Mouse (Mus musculus) C2C12 (cell line): ENCODE data around the gene Ptgdr2.

Source experiments
- CEBPB ChIP-seq: IDR thresholded peaks from one replicate; pipeline ENCODE4 v1.6.1; 2011; ENCODE audit warnings: low read depth, mild to moderate bottlenecking, control low read depth, moderate library complexity
- CTCF ChIP-seq: IDR thresholded peaks from one replicate; pipeline ENCODE4 v1.5.1; 2011; ENCODE audit not compliant: control insufficient read depth, insufficient read depth, insufficient read length
- FOSL1 ChIP-seq: IDR thresholded peaks from one replicate; pipeline ENCODE4 v1.8.0; 2011; ENCODE audit warnings: mild to moderate bottlenecking, low read length; ENCODE audit not compliant: poor library complexity, insufficient read depth, severe bottlenecking
- MAX ChIP-seq: IDR thresholded peaks from one replicate; pipeline ENCODE4 v1.6.1; 2011; ENCODE audit warnings: mild to moderate bottlenecking, control low read depth
- MYOD1 ChIP-seq: IDR thresholded peaks from one replicate; pipeline ENCODE4 v1.6.1; 2011; ENCODE audit warnings: low read depth; ENCODE audit not compliant: control insufficient read depth, insufficient read length
- USF1 ChIP-seq: IDR thresholded peaks from one replicate; pipeline ENCODE4 v1.6.1; 2011; ENCODE audit warnings: low read depth, mild to moderate bottlenecking, control low read depth, moderate library complexity

DNA sequence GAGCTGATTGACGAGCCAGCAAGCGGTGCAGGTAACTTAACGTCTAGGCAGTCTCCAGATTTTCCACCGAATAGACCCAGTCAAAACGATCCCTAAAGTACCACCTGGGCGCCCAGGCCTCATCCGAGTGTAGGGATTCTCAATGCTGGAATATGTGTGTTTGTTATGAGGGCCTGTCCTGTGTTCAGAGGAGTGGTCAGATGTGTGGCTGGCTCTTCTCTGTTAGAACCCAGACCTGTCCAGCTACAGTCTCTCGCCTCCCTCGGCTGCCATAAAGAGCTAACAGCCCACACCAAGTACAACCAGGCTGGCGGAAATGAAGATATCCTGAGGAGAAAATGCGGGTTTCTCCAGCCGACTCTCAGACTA is 23.0 kb downstream of the Ptgdr2 start:
- no peak for TF ChIP-seq USF1
- no peak for TF ChIP-seq CTCF
- TF ChIP-seq CEBPB: no peak
- TF ChIP-seq MAX: no peak
- no peak for TF ChIP-seq FOSL1
- no peak for TF ChIP-seq MYOD1
